Mouse (Mus musculus): ENCODE measurements around the gene Pak4.

Pak4 gene

GRCm38 (mm10) chr7:28597642-28598446 is at the start of gene Pak4, which contains the start of gene Samd4b:
Pak4 (minus strand) TSS chr7:28598185.
Samd4b (minus strand) TSS chr7:28598144.
- DNase-seq (ENCODE audit: extremely low read depth, low read depth): peak; percentile 89

- no peak for DNase-seq (ENCODE audit: extremely low read depth, low read depth)
These were observed 49.0 kb upstream of the Pak4 start for GRCm38 (mm10) chr7:28647016-28647415.

GRCm38 (mm10) chr7:28645947-28646475 is 48.0 kb upstream of the Pak4 start:
- DNase-seq (ENCODE audit: extremely low read depth, low read depth): no peak

GRCm38 (mm10) chr7:28645366-28645765 is 47.4 kb upstream of the Pak4 start:
- no peak for DNase-seq (ENCODE audit: extremely low read depth, low read depth)

DNA sequence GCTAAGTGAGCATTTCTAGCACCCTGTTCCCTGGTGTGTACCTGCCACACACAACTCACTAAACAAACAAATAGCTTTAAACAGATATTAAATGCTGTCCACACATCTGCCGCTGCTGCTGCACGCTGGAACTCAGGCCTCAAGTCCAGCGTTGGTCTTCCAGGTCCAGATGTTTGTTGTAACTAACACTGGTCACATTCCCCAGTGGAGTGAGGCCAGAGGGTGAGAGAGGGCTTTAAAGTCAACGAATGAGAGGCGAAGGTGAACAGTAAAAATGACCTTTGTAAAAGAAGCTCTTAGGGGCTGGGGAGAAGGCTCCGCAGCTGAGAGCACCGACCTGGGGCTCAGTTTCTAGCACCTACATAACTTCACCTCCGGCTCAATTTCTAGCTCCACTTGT is 43.6 kb upstream of the Pak4 start:
- DNase-seq (ENCODE audit: extremely low read depth, low read depth): no peak

GRCm38 (mm10) chr7:28637511-28637910 is 39.5 kb upstream of the Pak4 start:
- DNase-seq (ENCODE audit: extremely low read depth, low read depth): no peak

GRCm38 (mm10) chr7:28634128-28634527 is 36.1 kb upstream of the Pak4 start:
- no peak for DNase-seq (ENCODE audit: extremely low read depth, low read depth)

DNA sequence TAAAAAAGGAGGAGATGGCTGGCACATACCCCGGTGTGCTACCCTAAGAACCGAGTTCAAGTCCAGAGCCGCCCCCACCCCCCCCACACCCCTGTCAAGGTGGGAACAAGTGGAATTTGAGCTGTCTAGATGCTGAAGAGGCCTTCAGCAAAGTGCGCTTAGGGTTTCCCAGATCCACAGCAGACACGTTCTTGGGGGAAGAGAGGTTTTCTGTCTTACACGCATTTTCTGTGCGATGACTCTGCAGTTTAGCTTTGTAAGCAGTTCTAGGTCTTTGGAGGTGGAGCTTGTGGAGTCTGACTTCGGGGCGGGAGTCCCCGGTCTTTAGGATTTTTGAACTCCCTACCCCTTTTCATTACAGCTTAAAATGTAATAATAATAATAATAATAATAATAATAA is 33.1 kb upstream of the Pak4 start, which contains the start of gene Acp7:
Acp7 (minus strand) TSS at position 260 of the 400 bp plus-strand sequence.
- DNase-seq (ENCODE audit: extremely low read depth, low read depth): no peak

- no peak for DNase-seq (ENCODE audit: extremely low read depth, low read depth)
These were observed 26.8 kb upstream of the Pak4 start for GRCm38 (mm10) chr7:28624791-28625190.

- no peak for DNase-seq (ENCODE audit: extremely low read depth, low read depth)
These were observed 21.2 kb upstream of the Pak4 start for GRCm38 (mm10) chr7:28619098-28619715.

DNA sequence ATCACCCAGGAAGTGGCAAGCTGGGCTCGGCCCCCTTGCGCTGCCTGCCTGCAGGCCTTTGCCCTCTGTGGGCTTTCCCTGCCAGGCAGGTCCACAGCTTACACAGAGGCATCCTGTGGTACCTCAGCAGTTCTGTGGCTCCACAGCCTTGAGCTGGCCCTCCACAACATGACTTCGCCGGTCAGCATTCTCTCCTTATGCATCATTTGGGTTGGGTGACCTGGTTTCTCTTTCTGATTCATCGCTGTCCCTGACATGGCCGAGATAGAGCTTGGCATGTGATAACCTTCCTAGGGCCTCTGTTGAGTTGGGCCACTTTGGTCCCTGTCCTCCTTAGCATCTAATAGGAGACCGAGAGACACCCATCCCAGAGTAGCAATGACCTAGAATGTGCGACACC is 8.0 kb upstream of the Pak4 start:
- no peak for DNase-seq (ENCODE audit: extremely low read depth, low read depth)

DNA sequence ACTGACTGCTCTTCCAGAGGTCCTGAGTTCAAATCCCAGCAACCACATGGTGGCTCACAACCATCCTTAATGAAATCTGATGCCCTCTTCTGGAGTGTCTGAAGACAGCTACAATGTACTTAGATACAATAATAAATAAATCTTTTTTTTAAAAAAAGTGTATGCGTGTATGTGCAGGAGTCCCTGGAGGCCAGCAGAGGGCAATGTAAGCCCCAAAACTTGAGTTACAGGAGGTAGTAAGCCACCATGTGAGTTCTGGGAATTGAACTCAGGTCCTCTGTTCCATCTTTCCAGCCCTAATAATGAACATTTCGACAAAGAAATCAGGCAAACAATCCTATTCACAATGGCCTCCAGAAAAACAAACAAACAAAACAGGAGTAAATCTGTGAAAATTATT is 5.8 kb upstream of the Pak4 start:
- DNase-seq (ENCODE audit: extremely low read depth, low read depth): peak; percentile 29

DNA sequence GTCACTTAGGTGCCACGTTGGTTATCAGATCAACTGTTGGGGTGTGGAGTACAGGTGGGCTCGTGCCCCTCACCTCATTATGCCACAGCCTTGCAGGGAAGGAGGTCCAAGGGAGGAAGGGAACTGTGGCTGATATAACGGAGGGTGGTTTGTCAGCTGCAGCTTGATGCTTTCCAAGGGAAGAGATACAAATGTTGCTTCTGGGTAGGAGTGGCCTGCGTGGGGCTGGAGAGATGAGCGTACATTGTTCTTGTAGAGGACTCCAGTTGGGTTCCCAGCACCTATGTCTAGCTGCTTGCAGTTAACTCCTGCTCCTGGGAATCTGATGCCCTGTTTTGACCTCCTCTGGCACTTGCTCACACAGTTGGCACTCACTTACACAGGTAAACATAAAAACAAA is 5.2 kb upstream of the Pak4 start:
- no peak for DNase-seq (ENCODE audit: extremely low read depth, low read depth)

DNA sequence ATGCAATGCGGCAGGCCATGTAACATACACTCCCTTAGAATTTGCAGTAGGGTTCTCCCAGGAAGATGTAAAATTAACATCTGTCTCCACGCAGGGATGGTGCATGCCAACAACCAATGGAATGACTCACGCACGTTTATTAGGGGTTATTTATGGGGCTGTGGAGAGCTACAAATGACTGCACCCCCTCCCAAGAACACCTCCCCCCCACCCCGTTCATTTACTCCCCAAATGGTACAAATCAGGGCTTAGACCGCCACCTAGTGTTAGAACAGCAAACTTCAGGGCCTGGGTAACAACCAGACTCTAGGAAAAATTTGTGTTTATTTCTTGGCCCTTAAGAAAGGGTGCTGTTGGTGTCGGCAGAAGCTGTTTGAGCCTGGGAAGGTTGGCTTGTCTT is 3.7 kb upstream of the Pak4 start:
- DNase-seq (ENCODE audit: extremely low read depth, low read depth): peak; percentile 36

GRCm38 (mm10) chr7:28601029-28601428 is 3.0 kb upstream of the Pak4 start:
- DNase-seq (ENCODE audit: extremely low read depth, low read depth): peak; percentile 47

GRCm38 (mm10) chr7:28598951-28599350 is 966 bp upstream of the Pak4 start:
- no peak for DNase-seq (ENCODE audit: extremely low read depth, low read depth)

GRCm38 (mm10) chr7:28597277-28597570 is 761 bp downstream of the Pak4 start:
- no peak for DNase-seq (ENCODE audit: extremely low read depth, low read depth)

GRCm38 (mm10) chr7:28596436-28597276 is 1.3 kb downstream of the Pak4 start:
- no peak for DNase-seq (ENCODE audit: extremely low read depth, low read depth)

GRCm38 (mm10) chr7:28595751-28596435 is 2.1 kb downstream of the Pak4 start:
- no peak for DNase-seq (ENCODE audit: extremely low read depth, low read depth)

DNA sequence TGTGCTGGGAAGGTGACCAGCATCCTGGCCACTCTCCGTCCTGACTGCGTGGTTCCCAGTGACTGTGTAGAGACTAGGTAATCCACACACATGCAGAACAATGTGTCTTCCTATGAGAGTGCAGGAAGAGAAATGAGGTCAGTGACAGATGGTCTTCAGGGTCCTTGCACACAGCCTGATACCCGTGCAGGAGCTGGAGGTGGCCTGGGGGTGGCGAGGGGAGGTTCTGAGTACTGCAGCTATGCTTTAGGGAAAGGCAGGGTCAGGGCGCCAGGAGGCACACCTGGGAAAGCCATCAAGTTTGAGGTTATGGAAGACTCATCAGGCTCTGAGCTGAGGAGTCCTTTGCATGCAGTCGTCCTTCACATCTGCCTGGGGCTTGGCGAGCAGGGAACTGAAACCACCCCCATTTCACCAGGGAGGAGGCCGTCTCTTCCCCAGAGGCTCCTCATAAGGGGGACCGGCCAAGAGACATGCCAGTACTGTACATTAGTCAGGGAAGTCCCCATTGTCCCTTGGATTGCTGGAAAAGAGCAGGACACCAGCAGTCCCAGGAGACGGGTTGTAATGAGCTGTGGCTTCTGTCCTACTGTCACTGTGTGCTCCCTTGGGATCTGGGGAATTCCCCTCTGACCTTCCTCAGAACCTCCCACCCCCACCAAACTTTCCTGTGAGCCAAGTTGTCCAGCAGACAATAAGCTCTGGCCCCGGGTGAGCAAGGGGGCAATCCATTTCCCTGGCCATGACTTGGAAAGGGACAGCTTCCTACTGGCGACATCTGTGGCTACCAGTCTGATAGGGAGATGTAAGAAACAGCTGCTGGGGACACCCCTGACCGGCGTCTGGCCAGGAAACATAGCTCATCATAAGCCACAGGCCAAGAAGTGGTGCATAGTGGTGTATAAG is 4.5 kb downstream of the Pak4 start:
- DNase-seq (ENCODE audit: extremely low read depth, low read depth): no peak

Measured in MEL-GATA-1-ER (cell line).